Mouse (Mus musculus) forebrain, embryonic 14.5 days (tissue): ENCODE measurements around the gene Tbk1. TPM values are rescaled to one million over a fixed set of nuclear protein-coding genes. Genes with fewer than 3 reads are reported as not detected.

Experiments
- ATAC-seq: fragments of 200-750 bp; cut with Nextera tagmentation; 2 replicates; pipeline ENCODE4 v1.8.0; 2017; ENCODE audit warnings: mild to moderate bottlenecking, moderate library complexity
- DNase-seq: peaks from one replicate; pipeline ENCODE4 v3.0.0-alpha.2; 2015; ENCODE audit warnings: low spot score
- H3K27ac ChIP-seq: fragments of 300-500 bp; sonication (generic); 2 replicates; pipeline ENCODE4 v1.5.1; 2014; ENCODE audit warnings: low read depth, mild to moderate bottlenecking, control low read depth, low read length, moderate library complexity
- H3K27me3 ChIP-seq: fragments of 300-500 bp; sonication (generic); replicated peaks from 2 replicates; pipeline ENCODE4 v1.6.1; 2014; ENCODE audit warnings: low read length, control low read depth, mixed read lengths; ENCODE audit not compliant: control insufficient read depth, insufficient read depth
- H3K36me3 ChIP-seq: fragments of 300-500 bp; sonication (generic); 2 replicates; pipeline ENCODE4 v1.6.1; 2014; ENCODE audit warnings: low read length, control low read depth; ENCODE audit not compliant: control insufficient read depth, insufficient read depth
- H3K4me1 ChIP-seq: fragments of 300-500 bp; sonication (generic); 2 replicates; pipeline ENCODE4 v1.6.1; 2014; ENCODE audit warnings: antibody characterized with exemption, low read length, control low read depth; ENCODE audit not compliant: control insufficient read depth, insufficient read depth
- H3K4me2 ChIP-seq: fragments of 300-500 bp; sonication (generic); 2 replicates; pipeline ENCODE4 v1.6.1; 2014; ENCODE audit warnings: mild to moderate bottlenecking, control low read depth, low read length
- H3K4me3 ChIP-seq: fragments of 300-500 bp; sonication (generic); 2 replicates; pipeline ENCODE4 v1.5.1; 2014; ENCODE audit warnings: low read depth, low read length, control low read depth
- H3K9ac ChIP-seq: fragments of 300-500 bp; sonication (generic); 2 replicates; pipeline ENCODE4 v1.6.1; 2014; ENCODE audit warnings: mild to moderate bottlenecking, low read length, control low read depth, moderate library complexity
- H3K9me3 ChIP-seq: fragments of 300-500 bp; sonication (generic); replicated peaks from 2 replicates; pipeline ENCODE4 v1.6.1; 2016; ENCODE audit warnings: low read length, control low read depth, mixed read lengths; ENCODE audit not compliant: control insufficient read depth
- WGBS: fragments of 180-500 bp; shearing (Covaris S2); extraction: QIAGEN DNeasy Blood & Tissue Kit; methylation state at CpG from one replicate; pipeline ENCODE4 v1.1.7; 2014; 5-methylcytosine and 5-hydroxymethylcytosine counted together
- microRNA-seq: library from miRNA; unstranded; fragments of <30 nt; microRNA quantifications from one replicate; pipeline ENCODE4, GENCODE M21; 2016
- polyA plus RNA-seq: library from polyadenylated mRNA; unstranded; fragments of >200 nt; fragmentation: Nextera tagmentation; extraction: Ambion mirVana; gene quantifications from 2 replicates; pipeline ENCODE4 v1.2.1, GENCODE M21; 2014

Gene Tbk1
- polyA plus RNA-seq, 1 experiment from 2014 or later: 34.7 TPM

DNA sequence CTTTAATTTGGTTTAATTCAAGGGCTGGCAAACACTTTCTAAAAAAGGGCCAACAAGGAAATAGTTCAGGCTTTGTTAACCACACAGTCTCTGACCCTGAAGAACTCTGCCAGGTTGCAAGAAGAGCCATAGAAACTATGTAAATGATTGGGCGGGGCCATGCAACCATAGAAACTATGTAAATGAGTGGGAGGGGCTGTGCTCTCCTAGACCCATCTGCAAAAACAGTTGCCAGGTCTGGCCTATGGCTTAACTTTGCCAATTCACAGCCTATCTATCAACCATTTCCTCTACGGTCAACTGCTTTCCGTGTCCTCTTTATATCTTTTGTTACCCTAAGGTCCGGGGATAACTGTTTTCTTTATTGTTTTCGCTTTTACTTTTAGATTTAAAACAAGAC, 85.4 kb downstream of the Tbk1 start:
- no peak overlapping the region for H3K9ac ChIP-seq
- H3K9me3 ChIP-seq: no peaks in the 10 kb centered on the region
- H3K4me1 ChIP-seq: peaks cover 2% of the 10 kb centered on the region; the same call in 1 of the 2 replicates
- ATAC-seq: peak; percentile 28; the same call in 1 of the 2 replicates
- no peak overlapping the region for H3K4me3 ChIP-seq
- H3K4me2 ChIP-seq: no peak overlapping the region
- H3K27me3 ChIP-seq: no peaks in the 10 kb centered on the region
- H3K27ac ChIP-seq: no peak overlapping the region
- DNase-seq: peak; percentile 79
- WGBS: 47% methylated on average over 5 of the region's 5 CpGs
- H3K36me3 ChIP-seq: no peaks in the 10 kb centered on the region

DNA sequence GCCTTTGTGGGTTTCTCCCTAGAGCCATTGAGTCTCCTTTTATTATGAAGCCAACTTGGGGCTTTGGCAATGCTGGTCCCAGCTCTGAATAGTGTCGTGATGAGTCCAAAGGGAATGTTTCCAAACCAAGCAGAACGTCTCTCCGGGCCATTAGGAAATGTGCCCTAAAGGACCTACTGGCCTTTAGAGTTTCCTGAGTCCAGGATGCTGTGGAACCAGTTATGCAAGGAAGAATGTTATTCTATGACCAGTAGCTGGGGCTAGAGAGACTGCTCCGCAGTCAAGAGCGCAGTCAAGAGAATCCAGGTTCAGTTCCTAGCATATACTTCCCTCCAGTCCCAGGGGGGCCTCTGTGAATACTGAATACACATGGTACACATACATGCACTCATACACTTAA, 86.6 kb downstream of the Tbk1 start:
- no peak overlapping the region for H3K9ac ChIP-seq
- H3K4me1 ChIP-seq: peaks cover 2% of the 10 kb centered on the region; the same call in 1 of the 2 replicates
- H3K4me2 ChIP-seq: no peak overlapping the region
- H3K36me3 ChIP-seq: no peaks in the 10 kb centered on the region
- 75% methylated on average over 5 of the region's 5 CpGs for WGBS
- no peaks in the 10 kb centered on the region for H3K9me3 ChIP-seq
- no peak overlapping the region for H3K27ac ChIP-seq
- H3K27me3 ChIP-seq: no peaks in the 10 kb centered on the region
- H3K4me3 ChIP-seq: no peak overlapping the region
- DNase-seq (no peak), ATAC-seq (no peak)

DNA sequence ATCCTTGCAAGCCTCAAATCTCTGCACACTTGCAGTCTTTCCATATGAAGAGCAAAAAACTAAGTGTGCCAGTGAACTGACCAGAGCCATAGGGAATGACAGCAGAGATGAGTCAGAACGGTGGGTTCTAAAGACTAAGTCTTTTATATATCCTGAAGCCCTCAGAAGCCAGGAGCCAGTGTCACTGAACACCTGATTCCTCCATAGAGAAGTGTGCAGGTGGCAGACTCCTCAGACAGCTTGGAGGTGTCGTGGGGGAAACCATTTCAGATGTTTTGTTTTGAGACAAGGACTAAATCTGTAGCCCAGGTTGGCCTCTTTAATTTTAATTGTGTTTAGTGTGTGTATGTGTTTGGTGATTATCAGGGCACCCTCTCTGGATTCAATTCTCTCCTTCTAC, 87.5 kb downstream of the Tbk1 start:
- WGBS: 66% methylated on average over 2 of the region's 2 CpGs
- no peak overlapping the region for H3K4me3 ChIP-seq

DNA sequence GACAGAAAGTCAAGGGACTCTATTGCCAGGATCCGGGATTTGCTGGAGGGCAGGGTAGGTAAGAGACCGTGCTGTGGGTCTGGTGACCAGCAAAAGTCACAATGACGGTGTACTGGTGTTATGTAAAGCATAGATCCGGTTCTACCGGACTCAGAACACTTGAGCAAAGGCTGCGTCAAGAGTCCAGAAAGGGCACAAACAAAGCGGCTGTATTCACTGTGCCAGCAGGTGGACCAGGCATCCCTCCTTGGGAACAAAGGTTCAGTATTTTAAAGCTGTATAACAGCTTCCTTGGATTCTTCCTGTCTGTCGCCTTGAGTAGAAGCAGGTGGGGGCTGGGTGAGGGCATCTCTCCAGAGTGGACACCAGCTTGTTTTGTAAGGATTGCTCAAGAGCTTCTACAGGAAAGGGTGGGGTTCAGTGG, 88.1 kb downstream of the Tbk1 start:
- DNase-seq: no peak
- Histone ChIP-seq H3K9me3 (no peaks in the 10 kb centered on the region), H3K4me2 (no peak overlapping the region), H3K36me3 (no peaks in the 10 kb centered on the region), H3K9ac (no peak overlapping the region), H3K27ac (no peak overlapping the region), H3K27me3 (no peaks in the 10 kb centered on the region), H3K4me3 (no peak overlapping the region), H3K4me1 (0 out of 2 replicates have a peak, but pooled peaks cover 2% of the 10 kb centered on the region)
- no peak for ATAC-seq
- 73% methylated on average over 8 of the region's 8 CpGs for WGBS

More for the DNA sequence above, 87.5 kb downstream of the Tbk1 start:
- DNase-seq: no peak
- Histone ChIP-seq H3K27me3 (no peaks in the 10 kb centered on the region), H3K4me2 (no peak overlapping the region), H3K9ac (no peak overlapping the region), H3K4me1 (0 out of 2 replicates have a peak, but pooled peaks cover 2% of the 10 kb centered on the region), H3K27ac (no peak overlapping the region), H3K9me3 (no peaks in the 10 kb centered on the region), H3K36me3 (no peaks in the 10 kb centered on the region)
- no peak for ATAC-seq

DNA sequence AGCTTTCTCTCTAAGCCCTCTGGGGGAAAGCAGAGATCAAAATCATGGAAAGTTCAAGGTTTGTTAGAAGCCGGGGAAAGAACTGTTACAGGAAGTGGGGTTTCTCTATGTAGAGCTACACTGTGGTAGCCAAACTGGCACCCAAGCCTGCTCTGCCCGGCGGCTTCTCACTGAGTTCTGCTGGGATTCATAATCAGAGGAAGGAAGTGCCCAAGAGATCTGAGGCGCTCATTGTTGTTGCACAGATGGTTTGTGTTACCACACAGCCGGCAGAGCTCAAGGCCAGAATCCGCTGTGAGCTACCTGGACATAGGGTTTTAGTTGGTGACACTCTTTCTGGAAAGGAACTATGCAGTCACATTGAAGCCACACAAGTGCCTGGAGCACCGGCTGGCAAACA, 88.6 kb downstream of the Tbk1 start:
- Histone ChIP-seq H3K4me3 (no peak overlapping the region), H3K4me1 (0 out of 2 replicates have a peak, but pooled peaks cover 2% of the 10 kb centered on the region), H3K9ac (no peak overlapping the region), H3K4me2 (no peak overlapping the region), H3K27me3 (no peaks in the 10 kb centered on the region), H3K9me3 (no peaks in the 10 kb centered on the region), H3K36me3 (no peaks in the 10 kb centered on the region), H3K27ac (no peak overlapping the region)
- 93% methylated on average over 7 of the region's 7 CpGs for WGBS
- ATAC-seq: no peak
- no peak for DNase-seq

DNA sequence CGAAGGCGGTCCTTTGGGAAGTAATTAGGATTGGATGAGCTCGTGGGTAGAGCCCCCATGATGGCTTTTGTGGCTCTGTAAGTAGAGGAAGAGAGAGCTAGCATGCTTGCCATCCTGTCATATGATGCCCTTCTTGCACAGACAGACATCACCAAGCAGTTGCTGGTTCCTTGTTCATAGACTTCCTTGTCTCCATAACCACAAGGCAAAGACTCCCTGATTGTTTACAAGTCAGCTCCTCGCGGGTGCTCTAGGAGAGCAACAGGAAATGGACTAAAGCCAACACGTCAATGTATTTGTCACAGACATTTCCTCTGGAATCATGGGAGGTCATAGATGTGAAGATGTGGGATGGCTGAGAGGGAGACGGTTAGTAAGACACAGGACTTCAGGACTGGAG, 90.0 kb downstream of the Tbk1 start:
- H3K4me2 ChIP-seq: no peak overlapping the region
- H3K4me3 ChIP-seq: no peak overlapping the region
- WGBS: 83% methylated on average over 7 of the region's 7 CpGs
- no peak overlapping the region for H3K27ac ChIP-seq
- ATAC-seq (no peak), DNase-seq (no peak)
- no peaks in the 10 kb centered on the region for H3K36me3 ChIP-seq
- no peaks in the 10 kb centered on the region for H3K27me3 ChIP-seq
- H3K9ac ChIP-seq: no peak overlapping the region
- H3K4me1 ChIP-seq: 0 out of 2 replicates have a peak, but pooled peaks cover 2% of the 10 kb centered on the region
- no peaks in the 10 kb centered on the region for H3K9me3 ChIP-seq

Small RNA genes lying within 50 kb of the gene (microRNA-seq; reads per million reads assigned to microRNA genes)
- not detected for gene Gm24330

Other genes starting within 250 kb of the Tbk1 start
- 9.3 and 12.0 TPM in 2 replicates for gene Tbc1d30, start 235.5 kb downstream of the Tbk1 start, polyA plus RNA-seq
- gene Gns, start 221.7 kb downstream of the Tbk1 start, polyA plus RNA-seq: 27.3 and 33.7 TPM in 2 replicates
- gene Rassf3, start 110.4 kb downstream of the Tbk1 start, polyA plus RNA-seq: 4.4 and 4.7 TPM in 2 replicates
- gene Xpot, start 39.5 kb upstream of the Tbk1 start, polyA plus RNA-seq: 29.5 and 38.1 TPM in 2 replicates
- 0.18 and 0.26 TPM in 2 replicates for gene D930020B18Rik, start 54.8 kb upstream of the Tbk1 start, polyA plus RNA-seq
- 2.0 and 2.5 TPM in 2 replicates for gene BC048403, start 153.2 kb upstream of the Tbk1 start, polyA plus RNA-seq